Mouse (Mus musculus) stomach, embryonic 14.5 days (tissue): ENCODE measurements at regions not wholly inside any gene's neighbourhood (a gene's known extent, or its start where the extent isn't known, plus 50 kb on each side); places are given as distances from the start of the nearest gene placed in this dataset.
A peak's percentile ranks its signal among the peaks of the same experiment; 100 is the strongest.
"Not testable (repeated sequence)": the region's sequence is repeated elsewhere in the genome, so short reads cannot be mapped to it uniquely, and the experiment has no call there.

Experiments used
- ATAC-seq: fragments of 200-750 bp; cut with Nextera tagmentation; 2 replicates; pipeline ENCODE4 v1.8.0; 2017; ENCODE audit warnings: low read depth, moderate TSS enrichment; ENCODE audit not compliant: insufficient number of reproducible peaks, insufficient read depth, low FRiP score
- H3K27ac ChIP-seq: fragments of 300-500 bp; sonication (generic); 2 replicates; pipeline ENCODE4 v1.5.1; 2014; ENCODE audit warnings: mild to moderate bottlenecking, low read length, moderate library complexity, mixed read lengths
- H3K27me3 ChIP-seq: fragments of 300-500 bp; sonication (generic); 2 replicates; pipeline ENCODE4 v1.6.1; 2014; ENCODE audit warnings: low read length, control low read depth, mixed read lengths; ENCODE audit not compliant: control insufficient read depth, insufficient read depth
- H3K36me3 ChIP-seq: fragments of 300-500 bp; sonication (generic); 2 replicates; pipeline ENCODE4 v1.6.1; 2014; ENCODE audit warnings: mild to moderate bottlenecking, control low read depth, low read length, moderate library complexity, mixed read lengths; ENCODE audit not compliant: control insufficient read depth, insufficient read depth
- H3K4me1 ChIP-seq: fragments of 300-500 bp; sonication (generic); 2 replicates; pipeline ENCODE4 v1.6.1; 2014; ENCODE audit warnings: low read length, control low read depth, mixed read lengths; ENCODE audit not compliant: control insufficient read depth, insufficient read depth
- H3K4me2 ChIP-seq: fragments of 300-500 bp; sonication (generic); replicated peaks from 2 replicates; pipeline ENCODE4 v1.6.1; 2014; ENCODE audit warnings: low read depth, low read length, control low read depth
- H3K4me3 ChIP-seq: fragments of 300-500 bp; sonication (generic); 2 replicates; pipeline ENCODE4 v1.5.1; 2014; ENCODE audit warnings: low read depth, low read length, control low read depth
- H3K9ac ChIP-seq: fragments of 300-500 bp; sonication (generic); replicated peaks from 2 replicates; pipeline ENCODE4 v1.6.1; 2014; ENCODE audit warnings: low read depth, mild to moderate bottlenecking, control low read depth, low read length, moderate library complexity, mixed read lengths
- H3K9me3 ChIP-seq: fragments of 300-500 bp; sonication (generic); 2 replicates; pipeline ENCODE4 v1.6.1; 2016; ENCODE audit warnings: low read depth, low read length, control low read depth; ENCODE audit not compliant: control insufficient read depth
- WGBS: fragments of 180-500 bp; shearing (Covaris S2); extraction: QIAGEN DNeasy Blood & Tissue Kit; methylation state at CpG from one replicate; pipeline ENCODE4 v1.1.7; 2014; 5-methylcytosine and 5-hydroxymethylcytosine counted together

DNA sequence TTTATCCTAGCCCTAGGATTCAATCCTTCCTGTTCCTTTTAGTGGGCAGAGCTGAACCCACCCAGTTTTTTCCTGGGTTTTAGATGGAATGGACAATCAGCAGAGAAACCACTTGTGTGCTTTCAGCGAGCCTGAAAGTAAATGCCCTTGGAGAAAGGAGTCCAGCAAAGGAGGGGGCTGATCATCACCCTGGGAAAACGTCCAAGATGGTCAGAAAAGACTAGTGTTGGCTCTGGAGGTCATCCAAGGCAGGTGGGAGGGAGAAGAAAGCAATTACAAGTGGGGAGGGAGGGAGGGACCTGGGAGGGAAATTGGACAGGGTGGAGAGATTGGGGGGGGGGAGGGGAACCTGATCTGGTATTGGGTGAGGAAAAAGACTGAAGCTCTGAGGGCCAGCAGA is 55.6 kb upstream of the Zfp366 start:
- Histone ChIP-seq H3K4me1 (peaks cover 5% of the 10 kb centered on the region), H3K36me3 (no peaks in the 10 kb centered on the region), H3K4me2 (no peak overlapping the region), H3K4me3 (no peak overlapping the region), H3K27me3 (no peaks in the 10 kb centered on the region), H3K9me3 (no peaks in the 10 kb centered on the region), H3K27ac (no peak overlapping the region), H3K9ac (no peak overlapping the region)
- 40% methylated on average over 2 of the region's 2 CpGs for WGBS
- no peak for ATAC-seq

DNA sequence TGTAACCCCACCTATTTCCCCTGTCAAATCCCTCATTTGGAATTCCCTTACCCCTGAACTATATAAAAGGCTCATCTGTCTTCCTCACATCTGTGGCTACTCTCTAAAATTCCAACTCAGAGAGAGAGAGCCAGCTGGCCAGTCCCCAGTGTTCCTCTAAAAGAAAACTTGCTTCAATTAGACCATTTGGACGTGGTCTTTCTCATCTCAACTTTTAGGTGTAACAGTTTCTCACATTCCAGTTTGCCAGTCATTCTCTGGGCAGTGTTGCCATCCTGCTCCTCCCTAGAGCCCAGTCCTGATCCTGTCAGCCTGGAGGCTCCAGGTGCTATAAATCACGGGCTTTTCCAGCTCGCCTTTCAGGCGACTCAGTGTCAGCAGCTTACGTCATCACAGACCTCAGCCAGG is 56.3 kb upstream of the Zfp366 start:
- H3K4me1 ChIP-seq: peaks cover 5% of the 10 kb centered on the region
- H3K27me3 ChIP-seq: no peaks in the 10 kb centered on the region
- WGBS: 37% methylated on average over 5 of the region's 5 CpGs
- H3K9me3 ChIP-seq: no peaks in the 10 kb centered on the region
- ATAC-seq: no peak
- no peak overlapping the region for H3K27ac ChIP-seq
- H3K4me2 ChIP-seq: no peak overlapping the region
- H3K9ac ChIP-seq: no peak overlapping the region
- H3K36me3 ChIP-seq: no peaks in the 10 kb centered on the region
- H3K4me3 ChIP-seq: no peak overlapping the region

DNA sequence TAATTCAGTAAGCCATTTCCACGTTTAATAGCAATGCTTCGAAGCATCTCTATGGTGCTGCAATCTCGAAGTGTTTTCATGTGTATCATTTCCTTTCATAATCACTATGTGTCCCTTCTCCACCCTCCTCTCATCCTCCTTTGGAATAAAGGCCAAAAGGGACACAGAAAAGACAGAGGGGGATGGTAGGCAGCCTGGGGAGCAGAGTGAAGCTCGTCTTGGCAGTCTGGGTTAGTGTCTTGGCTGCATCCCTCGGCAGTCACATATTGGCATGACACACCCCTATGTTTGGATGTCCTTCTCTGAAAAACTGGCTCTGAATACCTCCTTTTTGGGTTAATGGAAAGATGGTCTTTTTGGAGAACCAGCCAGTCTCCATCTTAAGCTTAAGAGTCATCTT is 56.9 kb upstream of the Zfp366 start:
- no peaks in the 10 kb centered on the region for H3K27me3 ChIP-seq
- H3K9ac ChIP-seq: no peak overlapping the region
- no peak overlapping the region for H3K27ac ChIP-seq
- H3K4me2 ChIP-seq: no peak overlapping the region
- no peaks in the 10 kb centered on the region for H3K9me3 ChIP-seq
- H3K36me3 ChIP-seq: no peaks in the 10 kb centered on the region
- ATAC-seq: no peak
- 87% methylated on average over 5 of the region's 5 CpGs for WGBS
- no peak overlapping the region for H3K4me3 ChIP-seq
- peaks cover 5% of the 10 kb centered on the region for H3K4me1 ChIP-seq

DNA sequence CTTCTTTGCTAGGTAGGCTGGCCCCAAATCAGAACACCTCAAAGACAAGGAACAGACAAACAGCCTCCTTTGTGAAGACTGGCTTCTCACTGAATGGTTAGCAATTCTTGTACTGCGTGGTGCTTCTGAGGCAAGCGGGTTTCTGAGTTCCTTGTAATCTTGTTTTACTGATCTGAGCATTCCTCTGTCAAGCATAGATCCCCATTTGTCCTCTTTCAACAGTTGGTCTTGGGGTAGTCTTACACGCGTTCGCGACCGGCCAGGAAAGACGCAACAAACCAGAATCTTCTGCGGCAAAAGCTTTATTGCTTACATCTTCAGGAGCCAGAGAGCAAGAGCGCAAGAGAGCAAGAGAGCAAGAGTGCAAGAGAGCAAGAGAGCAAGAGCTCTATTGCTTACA is 57.7 kb upstream of the Zfp366 start:
- H3K36me3 ChIP-seq, H3K27me3 ChIP-seq, ATAC-seq, H3K27ac ChIP-seq, H3K9me3 ChIP-seq, H3K4me1 ChIP-seq, H3K4me3 ChIP-seq, H3K4me2 ChIP-seq, H3K9ac ChIP-seq: not testable (repeated sequence)
- 96% methylated on average over 10 of the region's 10 CpGs for WGBS

GRCm38 (mm10) chr13:99126538-99126937 is 58.1 kb upstream of the Zfp366 start:
- Histone ChIP-seq H3K27me3 (no peaks in the 10 kb centered on the region), H3K36me3 (no peaks in the 10 kb centered on the region), H3K9me3 (no peaks in the 10 kb centered on the region), H3K4me2 (no peak overlapping the region), H3K9ac (no peak overlapping the region), H3K4me3 (no peak overlapping the region), H3K27ac (no peak overlapping the region), H3K4me1 (peaks cover 5% of the 10 kb centered on the region)
- ATAC-seq: no peak
- 85% methylated on average over 8 of the region's 8 CpGs for WGBS

DNA sequence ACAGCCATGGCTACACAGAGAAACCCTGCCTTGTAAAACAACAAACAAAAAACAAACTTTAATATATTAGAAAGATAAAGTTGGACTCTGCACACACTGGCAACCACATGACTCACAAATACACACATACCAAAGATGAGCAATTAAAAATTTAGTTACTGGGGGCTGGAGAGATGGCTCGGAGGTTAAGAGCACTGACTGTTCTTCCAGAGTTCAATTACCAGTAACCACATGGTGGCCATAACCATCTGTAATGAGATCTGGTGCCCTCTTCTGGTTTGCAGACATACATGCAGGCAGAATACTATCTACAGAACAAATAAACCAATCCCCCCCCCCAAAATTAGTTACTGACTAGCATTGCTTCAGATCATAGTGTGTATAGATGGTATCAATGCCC is 58.7 kb upstream of the Zfp366 start:
- H3K36me3 ChIP-seq: no peaks in the 10 kb centered on the region
- no peak overlapping the region for H3K4me2 ChIP-seq
- no peaks in the 10 kb centered on the region for H3K27me3 ChIP-seq
- peaks cover 5% of the 10 kb centered on the region for H3K4me1 ChIP-seq
- WGBS: 71% methylated on average over 1 of the region's 1 CpGs
- no peaks in the 10 kb centered on the region for H3K9me3 ChIP-seq
- no peak overlapping the region for H3K4me3 ChIP-seq
- H3K27ac ChIP-seq: no peak overlapping the region
- H3K9ac ChIP-seq: no peak overlapping the region
- no peak for ATAC-seq

DNA sequence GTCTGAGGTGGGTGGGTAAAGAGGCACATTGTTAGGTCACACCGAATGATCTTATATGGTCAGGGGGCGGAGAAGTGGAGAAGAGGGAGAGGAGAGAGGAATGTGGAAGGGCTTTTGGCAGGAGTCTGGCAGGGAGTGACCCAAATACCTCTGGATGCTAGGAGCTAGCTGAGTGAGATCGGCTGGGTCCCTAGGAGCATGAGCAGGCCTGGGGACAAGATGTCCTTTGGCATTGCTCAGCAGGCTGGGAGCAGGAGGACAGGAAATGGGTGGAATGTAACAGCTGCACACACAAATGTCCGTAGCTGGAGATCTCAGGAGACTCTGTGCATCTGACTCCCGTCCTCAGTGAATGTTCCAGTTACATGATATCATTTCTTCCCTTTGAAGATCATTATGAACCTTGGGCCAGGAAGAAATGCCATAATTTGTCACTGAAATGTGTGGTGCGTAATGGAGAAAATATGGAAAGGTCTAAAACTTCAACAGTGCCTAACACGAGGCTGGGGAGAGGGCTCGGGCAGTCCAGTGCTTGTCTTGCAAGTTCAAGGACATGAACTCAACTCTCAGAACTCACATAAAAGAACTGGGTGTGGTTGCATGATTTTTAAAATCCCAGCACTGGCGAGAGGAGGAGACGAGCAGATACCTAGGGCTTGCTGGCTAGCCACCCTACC is 59.6 kb upstream of the Zfp366 start:
- 60% methylated on average over 10 of the region's 10 CpGs for WGBS

GRCm38 (mm10) chr13:99124141-99124540 is 60.5 kb upstream of the Zfp366 start:
- Histone ChIP-seq H3K4me2 (no peak overlapping the region), H3K36me3 (no peaks in the 10 kb centered on the region), H3K27me3 (no peaks in the 10 kb centered on the region), H3K9me3 (no peaks in the 10 kb centered on the region), H3K27ac (no peak overlapping the region), H3K4me3 (no peak overlapping the region), H3K4me1 (peaks cover 5% of the 10 kb centered on the region), H3K9ac (no peak overlapping the region)
- WGBS: 46% methylated on average over 2 of the region's 2 CpGs
- no peak for ATAC-seq

More for the DNA sequence above, 59.6 kb upstream of the Zfp366 start:
- Histone ChIP-seq H3K9ac (no peak overlapping the region), H3K27me3 (no peaks in the 10 kb centered on the region), H3K27ac (no peak overlapping the region), H3K36me3 (no peaks in the 10 kb centered on the region), H3K4me3 (no peak overlapping the region), H3K4me1 (peaks cover 5% of the 10 kb centered on the region), H3K4me2 (no peak overlapping the region), H3K9me3 (no peaks in the 10 kb centered on the region)
- 0 out of 2 replicates have a peak, but pooled peaks have one; percentile 42 for ATAC-seq

- Histone ChIP-seq H3K4me2 (no peak overlapping the region), H3K4me1 (peaks cover 5% of the 10 kb centered on the region), H3K27me3 (no peaks in the 10 kb centered on the region), H3K9ac (no peak overlapping the region), H3K9me3 (no peaks in the 10 kb centered on the region), H3K36me3 (no peaks in the 10 kb centered on the region), H3K27ac (no peak overlapping the region), H3K4me3 (no peak overlapping the region)
- no peak for ATAC-seq
- WGBS: 77% methylated on average over 12 of the region's 12 CpGs
Measured at GRCm38 (mm10) chr13:99123476-99124140, 61.0 kb upstream of the Zfp366 start.
